Mouse (Mus musculus) embryonic facial prominence, embryonic 15.5 days (tissue): Measurements from ENCODE around the gene Slc26a8. TPM values are rescaled to one million over a fixed set of nuclear protein-coding genes. Genes with fewer than 3 reads are reported as not detected.

Experiments used
- ATAC-seq: fragments of 200-750 bp; cut with Nextera tagmentation; 2 replicates; pipeline ENCODE4 v1.8.0; 2017; ENCODE audit warnings: low read depth, moderate TSS enrichment; ENCODE audit not compliant: insufficient number of reproducible peaks, low FRiP score, low TSS enrichment
- H3K27ac ChIP-seq: fragments of 300-500 bp; sonication (generic); replicated peaks from 2 replicates; pipeline ENCODE4 v1.5.1; 2015; ENCODE audit warnings: mild to moderate bottlenecking, inconsistent platforms
- H3K27me3 ChIP-seq: fragments of 300-500 bp; sonication (generic); 2 replicates; pipeline ENCODE4 v1.6.1; 2015; ENCODE audit warnings: inconsistent platforms
- H3K36me3 ChIP-seq: fragments of 300-500 bp; sonication (generic); 2 replicates; pipeline ENCODE4 v1.6.1; 2015; ENCODE audit warnings: mild to moderate bottlenecking, inconsistent platforms
- H3K4me1 ChIP-seq: fragments of 300-500 bp; sonication (generic); 2 replicates; pipeline ENCODE4 v1.6.1; 2015; ENCODE audit warnings: inconsistent platforms
- H3K4me2 ChIP-seq: fragments of 300-500 bp; sonication (generic); replicated peaks from 2 replicates; pipeline ENCODE4 v1.6.1; 2015; ENCODE audit warnings: mild to moderate bottlenecking, inconsistent platforms
- H3K4me3 ChIP-seq: fragments of 300-500 bp; sonication (generic); replicated peaks from 2 replicates; pipeline ENCODE4 v1.5.1; 2015; ENCODE audit warnings: mild to moderate bottlenecking, inconsistent platforms
- H3K9ac ChIP-seq: fragments of 300-500 bp; sonication (generic); 2 replicates; pipeline ENCODE4 v1.6.1; 2015; ENCODE audit warnings: inconsistent platforms
- H3K9me3 ChIP-seq: fragments of 300-500 bp; sonication (generic); replicated peaks from 2 replicates; pipeline ENCODE4 v1.6.1; 2016; ENCODE audit warnings: inconsistent platforms
- WGBS: fragments of 180-500 bp; shearing (Covaris S2); methylation state at CpG from one replicate; pipeline ENCODE4 v1.1.7; 2015; 5-methylcytosine and 5-hydroxymethylcytosine counted together
- polyA plus RNA-seq: library from polyadenylated mRNA; unstranded; fragments of >200 nt; fragmentation: Nextera tagmentation; extraction: Ambion mirVana; gene quantifications from 2 replicates; pipeline ENCODE4 v1.2.1, GENCODE M21; 2015

Slc26a8 gene
- polyA plus RNA-seq, 1 experiment from 2014 or later, result 0.80 TPM

DNA sequence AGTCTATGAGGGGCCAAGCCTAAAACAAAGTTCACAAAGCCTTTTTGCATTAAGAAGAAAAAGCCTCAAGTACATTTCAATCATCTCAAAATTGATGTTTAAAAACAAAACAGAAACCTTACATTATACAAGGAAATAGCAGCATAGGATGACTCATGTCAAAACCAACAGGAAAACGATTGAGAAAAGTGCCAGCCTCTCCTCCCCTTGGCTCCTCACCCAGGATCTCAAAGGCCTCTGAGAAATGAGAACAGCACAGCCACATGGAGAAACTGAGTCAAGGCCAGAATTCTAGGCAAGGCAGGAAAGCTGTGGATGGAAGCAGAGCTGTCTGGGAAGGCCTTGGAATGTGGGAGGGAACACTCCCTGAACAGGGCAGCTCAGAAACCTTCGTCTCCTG lies 101.4 kb downstream of the Slc26a8 start:
- Histone ChIP-seq H3K36me3 (peaks cover 66% of the 10 kb centered on the region), H3K4me2 (no peak overlapping the region), H3K27ac (no peak overlapping the region), H3K4me1 (0 out of 2 replicates have a peak, but pooled peaks cover 12% of the 10 kb centered on the region), H3K9ac (no peak overlapping the region), H3K4me3 (no peak overlapping the region), H3K27me3 (no peaks in the 10 kb centered on the region), H3K9me3 (no peaks in the 10 kb centered on the region)
- no peak for ATAC-seq
- WGBS, result 82% methylated on average over 2 of the region's 2 CpGs

Other genes starting within 250 kb of the Slc26a8 start
- 35.8 and 36.5 TPM in 2 replicates for gene Fkbp5, start 172.7 kb downstream of the Slc26a8 start, polyA plus RNA-seq
- not detected in 2 replicates for gene Armc12, start 159.4 kb downstream of the Slc26a8 start, polyA plus RNA-seq
- gene Clpsl2, start 140.8 kb downstream of the Slc26a8 start, polyA plus RNA-seq, result not detected in 2 replicates
- gene Clps, start 129.5 kb downstream of the Slc26a8 start, polyA plus RNA-seq, result not detected in 2 replicates
- 0.59 and 0.64 TPM in 2 replicates for gene Lhfpl5, start 114.6 kb downstream of the Slc26a8 start, polyA plus RNA-seq
- gene Srpk1, start 67.5 kb downstream of the Slc26a8 start, polyA plus RNA-seq, result 87.9 and 93.9 TPM in 2 replicates
- 46.7 and 48.1 TPM in 2 replicates for gene Mapk14, start 1.1 kb upstream of the Slc26a8 start, polyA plus RNA-seq
- 2.3 and 3.4 TPM in 2 replicates for gene AC170998.1, start 35.9 kb upstream of the Slc26a8 start, polyA plus RNA-seq
- 107 and 118 TPM in 2 replicates for gene Mapk13, start 79.1 kb upstream of the Slc26a8 start, polyA plus RNA-seq
- gene Brpf3, start 110.9 kb upstream of the Slc26a8 start, polyA plus RNA-seq, result 11.2 and 13.4 TPM in 2 replicates
- 6.7 and 7.9 TPM in 2 replicates for gene Pnpla1, start 168.2 kb upstream of the Slc26a8 start, polyA plus RNA-seq
- 0.28 and 0.45 TPM in 2 replicates for gene 4930539E08Rik, start 225.1 kb upstream of the Slc26a8 start, polyA plus RNA-seq